Mouse (Mus musculus) brain, embryonic 14.5 days (tissue): ENCODE results near the gene Sgpl1.

Experiments used
- CTCF ChIP-seq: fragments of 200-500 bp; IDR thresholded peaks from 2 replicates; pipeline ENCODE4 v1.5.1; 2012; ENCODE audit warnings: inconsistent platforms, mild to moderate bottlenecking, moderate library complexity, borderline replicate concordance; ENCODE audit not compliant: insufficient read depth, insufficient read length; ENCODE audit errors: extremely low read depth
- POLR2A ChIP-seq: fragments of 200-500 bp; IDR thresholded peaks from 2 replicates; pipeline ENCODE4 v1.6.1; 2012; ENCODE audit warnings: mild to moderate bottlenecking, inconsistent platforms, borderline replicate concordance; ENCODE audit not compliant: poor library complexity, insufficient read depth, insufficient read length, severe bottlenecking; ENCODE audit errors: extremely low read depth

GRCm38 (mm10) chr10:61147157-61148040 is at the start of gene Sgpl1:
- TF ChIP-seq CTCF: peak; percentile 65
- TF ChIP-seq POLR2A: peak; percentile 64
